Mouse (Mus musculus): ENCODE measurements around the gene Plcb1. TPM values are rescaled to one million over a fixed set of nuclear protein-coding genes. Genes with fewer than 3 reads are reported as not detected.
A peak's percentile ranks its signal among the peaks of the same experiment; 100 is the strongest.

Gene Plcb1
- polyA plus RNA-seq, 1 experiment, result 0.55 TPM

GRCm38 (mm10) chr2:135053391-135053790 is 267.5 kb downstream of the Plcb1 start:
- H3K79me3 ChIP-seq (ENCODE audit: low read depth), result no peaks in the 10 kb centered on the region
- no peak overlapping the region for H3K4me3 ChIP-seq (ENCODE audit: insufficient read depth, poor library complexity, severe bottlenecking)
- no peaks in the 10 kb centered on the region for H3K79me2 ChIP-seq (ENCODE audit: control insufficient read depth, insufficient read depth)
- H3ac ChIP-seq (ENCODE audit: control insufficient read depth, insufficient read length, low read depth), result no peak overlapping the region
- no peaks in the 10 kb centered on the region for H3K27me3 ChIP-seq (ENCODE audit: control insufficient read depth, insufficient read depth, insufficient read length)
- H3K36me3 ChIP-seq (ENCODE audit: control insufficient read depth, insufficient read depth), result no peaks in the 10 kb centered on the region
- TF ChIP-seq MAX (IDR thresholded peaks at IDR 0.05), result peak; percentile 21
- peak; percentile 78 for TF ChIP-seq FOSL1 (IDR thresholded peaks at IDR 0.05; ENCODE audit: insufficient read depth, low read length, poor library complexity, severe bottlenecking)
- peak; percentile 65 for TF ChIP-seq CEBPB (IDR thresholded peaks at IDR 0.05; ENCODE audit: low read depth)
- TF ChIP-seq MYOG (IDR thresholded peaks at IDR 0.05; ENCODE audit: control insufficient read depth, extremely low read depth, insufficient read length), result no peak

GRCm38 (mm10) chr2:135067419-135067818 is 281.6 kb downstream of the Plcb1 start:
- Histone ChIP-seq H3ac (ENCODE audit: control insufficient read depth, insufficient read length, low read depth) (no peak overlapping the region), H3K27me3 (ENCODE audit: control insufficient read depth, insufficient read depth, insufficient read length) (no peaks in the 10 kb centered on the region), H3K4me3 (ENCODE audit: insufficient read depth, poor library complexity, severe bottlenecking) (no peak overlapping the region), H3K79me2 (ENCODE audit: control insufficient read depth, insufficient read depth) (no peaks in the 10 kb centered on the region), H3K36me3 (ENCODE audit: control insufficient read depth, insufficient read depth) (no peaks in the 10 kb centered on the region), H3K79me3 (ENCODE audit: low read depth) (no peaks in the 10 kb centered on the region)
- no peak for TF ChIP-seq FOSL1 (IDR thresholded peaks at IDR 0.05; ENCODE audit: insufficient read depth, low read length, poor library complexity, severe bottlenecking)
- TF ChIP-seq MAX (IDR thresholded peaks at IDR 0.05), result no peak
- TF ChIP-seq MYOD1 (IDR thresholded peaks at IDR 0.05; ENCODE audit: control insufficient read depth, insufficient read length, low read depth), result no peak
- TF ChIP-seq USF1 (IDR thresholded peaks at IDR 0.05; ENCODE audit: low read depth), result no peak
- no peak for TF ChIP-seq MYOG (IDR thresholded peaks at IDR 0.05; ENCODE audit: control insufficient read depth, extremely low read depth, insufficient read length)
- TF ChIP-seq CEBPB (IDR thresholded peaks at IDR 0.05; ENCODE audit: low read depth), result no peak
- no peak for TF ChIP-seq CTCF (IDR thresholded peaks at IDR 0.05; ENCODE audit: control insufficient read depth, insufficient read depth, insufficient read length)

GRCm38 (mm10) chr2:135071349-135071748 is 285.5 kb downstream of the Plcb1 start:
- H3K36me3 ChIP-seq (ENCODE audit: control insufficient read depth, insufficient read depth), result no peaks in the 10 kb centered on the region
- no peak for TF ChIP-seq CEBPB (IDR thresholded peaks at IDR 0.05; ENCODE audit: low read depth)
- no peak for TF ChIP-seq MYOG (IDR thresholded peaks at IDR 0.05; ENCODE audit: control insufficient read depth, extremely low read depth, insufficient read length)
- TF ChIP-seq FOSL1 (IDR thresholded peaks at IDR 0.05; ENCODE audit: insufficient read depth, low read length, poor library complexity, severe bottlenecking), result no peak
- TF ChIP-seq MYOD1 (IDR thresholded peaks at IDR 0.05; ENCODE audit: control insufficient read depth, insufficient read length, low read depth), result no peak
- no peak for TF ChIP-seq MAX (IDR thresholded peaks at IDR 0.05)
- no peak for TF ChIP-seq USF1 (IDR thresholded peaks at IDR 0.05; ENCODE audit: low read depth)
- TF ChIP-seq CTCF (IDR thresholded peaks at IDR 0.05; ENCODE audit: control insufficient read depth, insufficient read depth, insufficient read length), result no peak
- H3K79me3 ChIP-seq (ENCODE audit: low read depth), result no peaks in the 10 kb centered on the region
- H3K4me3 ChIP-seq (ENCODE audit: insufficient read depth, poor library complexity, severe bottlenecking), result no peak overlapping the region
- H3ac ChIP-seq (ENCODE audit: control insufficient read depth, insufficient read length, low read depth), result no peak overlapping the region
- H3K79me2 ChIP-seq (ENCODE audit: control insufficient read depth, insufficient read depth), result no peaks in the 10 kb centered on the region
- H3K27me3 ChIP-seq (ENCODE audit: control insufficient read depth, insufficient read depth, insufficient read length), result no peaks in the 10 kb centered on the region

GRCm38 (mm10) chr2:135072503-135072902 is 286.6 kb downstream of the Plcb1 start:
- H3K36me3 ChIP-seq (ENCODE audit: control insufficient read depth, insufficient read depth), result no peaks in the 10 kb centered on the region
- no peaks in the 10 kb centered on the region for H3K79me3 ChIP-seq (ENCODE audit: low read depth)
- no peaks in the 10 kb centered on the region for H3K79me2 ChIP-seq (ENCODE audit: control insufficient read depth, insufficient read depth)
- no peak overlapping the region for H3K4me3 ChIP-seq (ENCODE audit: insufficient read depth, poor library complexity, severe bottlenecking)
- no peak for TF ChIP-seq MYOG (IDR thresholded peaks at IDR 0.05; ENCODE audit: control insufficient read depth, extremely low read depth, insufficient read length)
- no peak for TF ChIP-seq USF1 (IDR thresholded peaks at IDR 0.05; ENCODE audit: low read depth)
- TF ChIP-seq MYOD1 (IDR thresholded peaks at IDR 0.05; ENCODE audit: control insufficient read depth, insufficient read length, low read depth), result no peak
- TF ChIP-seq CTCF (IDR thresholded peaks at IDR 0.05; ENCODE audit: control insufficient read depth, insufficient read depth, insufficient read length), result no peak
- no peak overlapping the region for H3ac ChIP-seq (ENCODE audit: control insufficient read depth, insufficient read length, low read depth)
- no peaks in the 10 kb centered on the region for H3K27me3 ChIP-seq (ENCODE audit: control insufficient read depth, insufficient read depth, insufficient read length)

DNA sequence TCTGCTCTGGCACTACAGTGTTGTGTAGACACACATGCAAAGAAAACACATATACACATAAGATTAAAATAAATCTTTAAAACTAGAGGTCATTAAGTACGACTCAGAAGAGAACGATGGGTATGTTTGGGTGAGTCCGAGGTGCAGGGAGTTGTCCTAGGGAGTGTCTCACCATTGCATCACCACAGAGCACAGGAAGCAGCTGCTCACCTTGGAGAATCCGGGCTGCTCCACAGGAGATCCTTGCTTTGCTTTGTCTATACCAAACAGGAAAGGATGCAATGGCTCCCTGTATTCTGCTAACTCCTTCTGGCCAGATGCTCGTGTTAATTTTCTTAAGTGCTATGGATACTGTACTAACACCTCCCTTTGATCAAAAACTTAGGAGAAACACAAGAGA is 287.1 kb downstream of the Plcb1 start:
- no peaks in the 10 kb centered on the region for H3K36me3 ChIP-seq (ENCODE audit: control insufficient read depth, insufficient read depth)
- H3K27me3 ChIP-seq (ENCODE audit: control insufficient read depth, insufficient read depth, insufficient read length), result no peaks in the 10 kb centered on the region
- no peak overlapping the region for H3ac ChIP-seq (ENCODE audit: control insufficient read depth, insufficient read length, low read depth)
- no peaks in the 10 kb centered on the region for H3K79me3 ChIP-seq (ENCODE audit: low read depth)
- TF ChIP-seq CEBPB (IDR thresholded peaks at IDR 0.05; ENCODE audit: low read depth) (peak; percentile 54), CTCF (IDR thresholded peaks at IDR 0.05; ENCODE audit: control insufficient read depth, insufficient read depth, insufficient read length) (no peak), MYOD1 (IDR thresholded peaks at IDR 0.05; ENCODE audit: control insufficient read depth, insufficient read length, low read depth) (peak; percentile 51)
- no peak overlapping the region for H3K4me3 ChIP-seq (ENCODE audit: insufficient read depth, poor library complexity, severe bottlenecking)
- no peaks in the 10 kb centered on the region for H3K79me2 ChIP-seq (ENCODE audit: control insufficient read depth, insufficient read depth)

DNA sequence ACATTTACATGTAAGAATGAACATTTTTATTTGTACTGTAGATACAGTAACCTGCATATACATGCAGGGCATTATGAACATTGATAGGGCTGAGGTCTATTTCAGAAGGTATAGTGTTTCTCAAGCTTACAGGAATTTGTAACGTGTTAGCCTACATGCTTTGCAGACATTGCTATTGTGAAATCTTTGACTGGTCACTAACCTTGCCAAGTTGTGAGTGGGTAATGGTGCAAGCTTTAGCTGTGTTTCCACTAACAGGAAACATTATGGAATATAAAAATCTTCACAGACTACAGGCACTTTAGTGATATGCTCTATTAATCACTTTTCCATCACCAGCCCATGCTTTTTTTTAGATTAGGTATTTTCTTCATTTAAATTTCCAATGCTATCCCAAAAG is 289.5 kb downstream of the Plcb1 start:
- no peaks in the 10 kb centered on the region for H3K36me3 ChIP-seq (ENCODE audit: control insufficient read depth, insufficient read depth)
- no peak overlapping the region for H3ac ChIP-seq (ENCODE audit: control insufficient read depth, insufficient read length, low read depth)
- no peaks in the 10 kb centered on the region for H3K79me2 ChIP-seq (ENCODE audit: control insufficient read depth, insufficient read depth)
- no peaks in the 10 kb centered on the region for H3K27me3 ChIP-seq (ENCODE audit: control insufficient read depth, insufficient read depth, insufficient read length)
- no peaks in the 10 kb centered on the region for H3K79me3 ChIP-seq (ENCODE audit: low read depth)
- H3K4me3 ChIP-seq (ENCODE audit: insufficient read depth, poor library complexity, severe bottlenecking), result no peak overlapping the region
- TF ChIP-seq MYOD1 (IDR thresholded peaks at IDR 0.05; ENCODE audit: control insufficient read depth, insufficient read length, low read depth) (no peak), MYOG (IDR thresholded peaks at IDR 0.05; ENCODE audit: control insufficient read depth, extremely low read depth, insufficient read length) (no peak)
